Mouse (Mus musculus): ENCODE results near the gene Fndc3b. TPM values are rescaled to one million over a fixed set of nuclear protein-coding genes. Genes with fewer than 3 reads are reported as not detected.

The Fndc3b gene
- polyA plus RNA-seq, 1 experiment from 2014 or later: 4.7 TPM

DNA sequence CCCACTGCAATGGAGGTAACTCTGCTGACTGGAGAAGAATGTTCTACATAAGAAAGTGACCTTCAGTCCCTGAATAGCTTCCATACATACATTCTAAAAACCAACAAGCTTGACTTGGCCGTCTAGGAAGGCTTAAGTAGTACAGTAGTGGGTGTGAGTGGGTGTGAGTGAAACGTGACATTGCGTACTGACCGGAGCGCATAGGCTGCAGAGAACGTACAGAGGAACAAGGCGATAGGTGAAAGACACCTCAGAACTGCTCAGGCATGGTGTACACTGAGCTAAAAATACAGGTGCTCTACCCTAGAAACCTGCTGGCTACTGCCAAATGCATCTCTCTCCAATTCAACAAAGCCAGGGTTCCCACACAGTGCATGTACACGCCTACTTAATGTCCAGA is 219.7 kb downstream of the Fndc3b start:
- 96% methylated on average over 8 of the region's 8 CpGs for WGBS
- H3K4me2 ChIP-seq (ENCODE audit: low read length): no peak overlapping the region
- no peak overlapping the region for H3K9ac ChIP-seq (ENCODE audit: low read length)
- H3K27me3 ChIP-seq (replicated peaks; ENCODE audit: control insufficient read depth, insufficient read depth, low read length): no peaks in the 10 kb centered on the region
- no peak overlapping the region for H3K27ac ChIP-seq (ENCODE audit: low read depth, low read length)
- DNase-seq (ENCODE audit: low spot score): no peak
- no peaks in the 10 kb centered on the region for H3K4me1 ChIP-seq (ENCODE audit: control insufficient read depth, insufficient read depth, low read length)
- H3K36me3 ChIP-seq (ENCODE audit: control insufficient read depth, insufficient read depth, low read length): peaks cover 3% of the 10 kb centered on the region; the same call in 1 of the 2 replicates
- H3K4me3 ChIP-seq (ENCODE audit: low read depth, low read length): no peak overlapping the region
- H3K9me3 ChIP-seq (replicated peaks; ENCODE audit: control insufficient read depth, low read length): no peaks in the 10 kb centered on the region
- ATAC-seq: no peak

GRCm38 (mm10) chr3:27490891-27491290 is 220.2 kb downstream of the Fndc3b start:
- Histone ChIP-seq H3K27ac (ENCODE audit: low read depth, low read length) (no peak overlapping the region), H3K27me3 (replicated peaks; ENCODE audit: control insufficient read depth, insufficient read depth, low read length) (no peaks in the 10 kb centered on the region), H3K4me2 (ENCODE audit: low read length) (no peak overlapping the region), H3K9me3 (replicated peaks; ENCODE audit: control insufficient read depth, low read length) (no peaks in the 10 kb centered on the region), H3K4me1 (ENCODE audit: control insufficient read depth, insufficient read depth, low read length) (no peaks in the 10 kb centered on the region), H3K4me3 (ENCODE audit: low read depth, low read length) (no peak overlapping the region), H3K36me3 (ENCODE audit: control insufficient read depth, insufficient read depth, low read length) (peaks cover 3% of the 10 kb centered on the region), H3K9ac (ENCODE audit: low read length) (no peak overlapping the region)
- WGBS: 88% methylated on average over 9 of the region's 9 CpGs
- ATAC-seq: no peak
- no peak for DNase-seq (ENCODE audit: low spot score)

- Histone ChIP-seq H3K4me1 (ENCODE audit: control insufficient read depth, insufficient read depth, low read length) (no peaks in the 10 kb centered on the region), H3K27ac (ENCODE audit: low read depth, low read length) (no peak overlapping the region), H3K36me3 (ENCODE audit: control insufficient read depth, insufficient read depth, low read length) (peaks cover 3% of the 10 kb centered on the region), H3K27me3 (replicated peaks; ENCODE audit: control insufficient read depth, insufficient read depth, low read length) (no peaks in the 10 kb centered on the region), H3K9ac (ENCODE audit: low read length) (no peak overlapping the region), H3K4me2 (ENCODE audit: low read length) (no peak overlapping the region), H3K4me3 (ENCODE audit: low read depth, low read length) (no peak overlapping the region), H3K9me3 (replicated peaks; ENCODE audit: control insufficient read depth, low read length) (no peaks in the 10 kb centered on the region)
- 82% methylated on average over 6 of the region's 6 CpGs for WGBS
- DNase-seq (ENCODE audit: low spot score): no peak
- no peak for ATAC-seq
Measured at GRCm38 (mm10) chr3:27489550-27489949, 221.6 kb downstream of the Fndc3b start.

DNA sequence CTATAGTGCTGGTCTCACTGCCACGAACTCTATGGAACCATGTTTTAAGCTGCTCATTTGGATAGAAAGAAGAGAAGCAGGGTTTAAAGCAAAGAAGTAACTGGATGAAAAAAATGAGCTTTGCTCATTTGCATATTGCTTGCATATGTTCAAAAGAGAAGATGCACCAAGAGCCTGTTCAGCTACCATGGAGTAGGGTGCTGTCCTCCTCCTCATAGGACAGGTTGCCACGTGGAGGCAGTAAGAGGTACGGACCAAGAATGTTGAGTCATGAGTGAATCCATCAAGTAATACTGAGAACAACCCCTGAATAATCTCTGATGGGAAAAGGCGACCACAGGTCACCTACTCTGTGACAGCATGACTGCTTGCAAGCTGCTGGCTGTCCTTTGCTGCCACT is 226.0 kb downstream of the Fndc3b start:
- H3K4me3 ChIP-seq (ENCODE audit: low read depth, low read length): no peak overlapping the region
- no peak for DNase-seq (ENCODE audit: low spot score)
- WGBS: 84% methylated on average over 4 of the region's 4 CpGs
- no peak overlapping the region for H3K9ac ChIP-seq (ENCODE audit: low read length)
- H3K27ac ChIP-seq (ENCODE audit: low read depth, low read length): no peak overlapping the region
- no peaks in the 10 kb centered on the region for H3K27me3 ChIP-seq (replicated peaks; ENCODE audit: control insufficient read depth, insufficient read depth, low read length)
- no peaks in the 10 kb centered on the region for H3K4me1 ChIP-seq (ENCODE audit: control insufficient read depth, insufficient read depth, low read length)
- H3K4me2 ChIP-seq (ENCODE audit: low read length): no peak overlapping the region
- no peaks in the 10 kb centered on the region for H3K9me3 ChIP-seq (replicated peaks; ENCODE audit: control insufficient read depth, low read length)
- peaks cover 3% of the 10 kb centered on the region for H3K36me3 ChIP-seq (ENCODE audit: control insufficient read depth, insufficient read depth, low read length)
- no peak for ATAC-seq

DNA sequence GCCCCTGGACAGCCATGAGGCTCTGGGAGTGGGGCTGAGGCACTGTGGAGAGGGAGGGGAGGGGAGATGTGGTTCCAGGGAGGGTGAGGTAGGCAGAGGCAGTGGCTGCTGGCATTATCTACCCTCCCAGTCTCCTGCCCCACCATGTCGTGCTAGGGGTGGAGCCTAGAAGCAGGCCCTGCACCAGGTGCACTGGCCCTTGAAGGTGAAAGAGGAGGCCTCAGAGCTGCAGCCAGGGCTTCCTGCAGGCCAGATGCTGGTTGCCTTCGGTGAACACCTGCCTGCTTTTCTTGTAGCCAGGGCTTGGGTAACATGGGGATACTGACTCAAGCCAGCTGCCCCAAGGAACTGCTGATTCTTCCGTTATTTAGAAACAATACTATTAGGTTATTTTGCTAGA is 226.4 kb downstream of the Fndc3b start:
- Histone ChIP-seq H3K4me2 (ENCODE audit: low read length) (no peak overlapping the region), H3K9me3 (replicated peaks; ENCODE audit: control insufficient read depth, low read length) (no peaks in the 10 kb centered on the region), H3K4me3 (ENCODE audit: low read depth, low read length) (no peak overlapping the region), H3K9ac (ENCODE audit: low read length) (no peak overlapping the region), H3K27me3 (replicated peaks; ENCODE audit: control insufficient read depth, insufficient read depth, low read length) (no peaks in the 10 kb centered on the region), H3K27ac (ENCODE audit: low read depth, low read length) (no peak overlapping the region), H3K36me3 (ENCODE audit: control insufficient read depth, insufficient read depth, low read length) (peaks cover 3% of the 10 kb centered on the region), H3K4me1 (ENCODE audit: control insufficient read depth, insufficient read depth, low read length) (no peaks in the 10 kb centered on the region)
- DNase-seq (ENCODE audit: low spot score) (no peak), ATAC-seq (no peak)
- 78% methylated on average over 3 of the region's 3 CpGs for WGBS

GRCm38 (mm10) chr3:27483762-27484161 is 227.3 kb downstream of the Fndc3b start:
- no peaks in the 10 kb centered on the region for H3K9me3 ChIP-seq (replicated peaks; ENCODE audit: control insufficient read depth, low read length)
- H3K27ac ChIP-seq (ENCODE audit: low read depth, low read length): no peak overlapping the region
- ATAC-seq: no peak
- no peak overlapping the region for H3K9ac ChIP-seq (ENCODE audit: low read length)
- H3K4me1 ChIP-seq (ENCODE audit: control insufficient read depth, insufficient read depth, low read length): peaks cover 5% of the 10 kb centered on the region; the same call in 1 of the 2 replicates
- peaks cover 3% of the 10 kb centered on the region for H3K36me3 ChIP-seq (ENCODE audit: control insufficient read depth, insufficient read depth, low read length)
- H3K4me2 ChIP-seq (ENCODE audit: low read length): no peak overlapping the region
- no peak overlapping the region for H3K4me3 ChIP-seq (ENCODE audit: low read depth, low read length)
- WGBS: 89% methylated on average over 10 of the region's 10 CpGs
- H3K27me3 ChIP-seq (replicated peaks; ENCODE audit: control insufficient read depth, insufficient read depth, low read length): no peaks in the 10 kb centered on the region
- DNase-seq (ENCODE audit: low spot score): no peak

DNA sequence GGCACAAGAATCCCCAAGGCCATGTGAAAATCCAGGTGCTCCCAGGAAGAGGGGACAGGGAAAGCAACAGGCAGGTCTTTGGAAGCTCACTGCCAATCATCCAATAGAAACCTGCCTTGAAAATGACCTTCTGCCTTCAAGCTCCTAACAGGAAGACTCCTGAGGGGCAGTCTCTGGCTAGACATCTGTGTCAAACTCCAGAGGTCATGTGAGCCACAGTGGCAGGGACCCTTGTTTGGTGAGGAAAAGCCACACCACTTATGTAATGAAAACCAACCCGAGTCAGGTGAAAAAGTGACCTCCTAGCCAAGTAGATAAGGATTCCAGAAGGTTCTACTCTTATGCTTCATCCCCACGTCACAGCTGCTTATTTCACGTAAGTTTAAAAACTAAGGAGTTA is 227.8 kb downstream of the Fndc3b start:
- Histone ChIP-seq H3K4me1 (ENCODE audit: control insufficient read depth, insufficient read depth, low read length) (peaks cover 5% of the 10 kb centered on the region; the same call in 1 of the 2 replicates), H3K36me3 (ENCODE audit: control insufficient read depth, insufficient read depth, low read length) (peaks cover 3% of the 10 kb centered on the region), H3K27me3 (replicated peaks; ENCODE audit: control insufficient read depth, insufficient read depth, low read length) (no peaks in the 10 kb centered on the region), H3K4me2 (ENCODE audit: low read length) (no peak overlapping the region), H3K9me3 (replicated peaks; ENCODE audit: control insufficient read depth, low read length) (no peaks in the 10 kb centered on the region), H3K27ac (ENCODE audit: low read depth, low read length) (no peak overlapping the region), H3K4me3 (ENCODE audit: low read depth, low read length) (no peak overlapping the region), H3K9ac (ENCODE audit: low read length) (no peak overlapping the region)
- DNase-seq (ENCODE audit: low spot score): no peak
- no peak for ATAC-seq
- WGBS: 93% methylated on average over 3 of the region's 3 CpGs

DNA sequence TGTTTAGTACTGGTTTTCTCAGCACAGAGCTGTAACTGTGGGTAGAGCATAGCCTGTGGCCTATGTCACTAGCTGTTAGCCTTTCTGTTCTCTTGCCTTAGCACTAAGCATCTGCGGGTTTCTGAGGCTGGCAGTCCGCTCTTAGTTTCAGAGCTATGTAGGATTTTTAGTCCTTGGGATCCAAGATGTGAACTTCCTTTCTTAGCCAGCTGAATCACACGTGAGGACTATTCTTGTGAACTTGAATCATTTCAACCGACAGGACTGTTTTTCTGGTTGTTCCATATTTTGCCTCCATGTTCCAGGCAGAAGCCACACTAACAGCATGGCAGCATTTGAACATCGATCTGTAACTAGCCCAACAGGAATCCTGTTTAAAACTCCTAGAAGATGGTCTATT is 229.4 kb downstream of the Fndc3b start:
- Histone ChIP-seq H3K27ac (ENCODE audit: low read depth, low read length) (no peak overlapping the region), H3K9me3 (replicated peaks; ENCODE audit: control insufficient read depth, low read length) (no peaks in the 10 kb centered on the region), H3K9ac (ENCODE audit: low read length) (no peak overlapping the region), H3K4me1 (ENCODE audit: control insufficient read depth, insufficient read depth, low read length) (peaks cover 5% of the 10 kb centered on the region; the same call in 1 of the 2 replicates), H3K4me2 (ENCODE audit: low read length) (no peak overlapping the region), H3K27me3 (replicated peaks; ENCODE audit: control insufficient read depth, insufficient read depth, low read length) (no peaks in the 10 kb centered on the region), H3K4me3 (ENCODE audit: low read depth, low read length) (no peak overlapping the region), H3K36me3 (ENCODE audit: control insufficient read depth, insufficient read depth, low read length) (no peaks in the 10 kb centered on the region; the same call in 1 of the 2 replicates)
- 94% methylated on average over 5 of the region's 5 CpGs for WGBS
- DNase-seq (ENCODE audit: low spot score) (no peak), ATAC-seq (no peak)

DNA sequence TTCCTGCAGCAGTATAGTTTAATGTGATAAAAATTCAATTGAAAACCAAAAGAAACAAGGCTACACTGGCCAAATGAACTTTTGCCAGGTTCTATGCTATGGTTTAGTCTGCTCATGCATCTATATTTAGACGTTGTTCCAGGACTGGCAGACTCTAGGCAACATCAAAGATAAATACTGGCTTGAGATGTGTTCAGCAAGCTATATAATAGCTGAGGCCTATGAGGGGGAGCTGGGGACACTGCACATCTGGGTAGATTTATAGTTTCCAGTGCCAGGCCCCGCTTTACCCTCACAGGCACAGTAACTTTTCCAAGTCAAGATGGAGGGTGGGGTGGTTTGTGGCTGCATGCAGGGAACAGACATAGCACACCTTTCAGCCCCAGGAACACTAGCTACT is 231.7 kb downstream of the Fndc3b start:
- H3K4me2 ChIP-seq (ENCODE audit: low read length): no peak overlapping the region
- no peaks in the 10 kb centered on the region for H3K36me3 ChIP-seq (ENCODE audit: control insufficient read depth, insufficient read depth, low read length)
- WGBS: 81% methylated on average over 2 of the region's 2 CpGs

More for the DNA sequence above, 231.7 kb downstream of the Fndc3b start:
- Histone ChIP-seq H3K4me3 (ENCODE audit: low read depth, low read length) (no peak overlapping the region), H3K27me3 (replicated peaks; ENCODE audit: control insufficient read depth, insufficient read depth, low read length) (no peaks in the 10 kb centered on the region), H3K9ac (ENCODE audit: low read length) (no peak overlapping the region), H3K9me3 (replicated peaks; ENCODE audit: control insufficient read depth, low read length) (no peaks in the 10 kb centered on the region), H3K4me1 (ENCODE audit: control insufficient read depth, insufficient read depth, low read length) (peaks cover 5% of the 10 kb centered on the region; the same call in 1 of the 2 replicates), H3K27ac (ENCODE audit: low read depth, low read length) (no peak overlapping the region)
- DNase-seq (ENCODE audit: low spot score): no peak
- no peak for ATAC-seq
